Mouse (Mus musculus) lung, embryonic 14.5 days (tissue): ENCODE results near the gene Ank3. TPM values are rescaled to one million over a fixed set of nuclear protein-coding genes. Genes with fewer than 3 reads are reported as not detected.

Experiments
- ATAC-seq: fragments of 200-750 bp; cut with Nextera tagmentation; 2 replicates; pipeline ENCODE4 v1.8.0; 2017; ENCODE audit warnings: mild to moderate bottlenecking, moderate TSS enrichment, moderate library complexity; ENCODE audit not compliant: insufficient read depth
- DNase-seq: peaks from one replicate; pipeline ENCODE4 v3.0.0-alpha.2; 2015
- H3K27ac ChIP-seq: fragments of 300-500 bp; sonication (generic); 2 replicates; pipeline ENCODE4 v1.5.1; 2014; ENCODE audit warnings: low read depth, mild to moderate bottlenecking, moderate library complexity
- H3K27me3 ChIP-seq: fragments of 300-500 bp; sonication (generic); 2 replicates; pipeline ENCODE4 v1.6.1; 2014; ENCODE audit warnings: low read length, control low read depth; ENCODE audit not compliant: insufficient read depth
- H3K36me3 ChIP-seq: fragments of 300-500 bp; sonication (generic); 2 replicates; pipeline ENCODE4 v1.6.1; 2014; ENCODE audit warnings: control low read depth; ENCODE audit not compliant: insufficient read depth
- H3K4me1 ChIP-seq: fragments of 300-500 bp; sonication (generic); 2 replicates; pipeline ENCODE4 v1.6.1; 2014; ENCODE audit warnings: antibody characterized with exemption, control low read depth; ENCODE audit not compliant: insufficient read depth
- H3K4me2 ChIP-seq: fragments of 300-500 bp; sonication (generic); 2 replicates; pipeline ENCODE4 v1.6.1; 2014; ENCODE audit warnings: mild to moderate bottlenecking
- H3K4me3 ChIP-seq: fragments of 300-500 bp; sonication (generic); 2 replicates; pipeline ENCODE4 v1.5.1; 2014; ENCODE audit warnings: low read depth, low read length
- H3K9ac ChIP-seq: fragments of 300-500 bp; sonication (generic); 2 replicates; pipeline ENCODE4 v1.6.1; 2014
- H3K9me3 ChIP-seq: fragments of 300-500 bp; sonication (generic); 2 replicates; pipeline ENCODE4 v1.6.1; 2016; ENCODE audit warnings: low read depth, low read length, control low read depth
- CTCF ChIP-seq: IDR thresholded peaks from 2 replicates; pipeline ENCODE4 v1.5.1; 2016; ENCODE audit warnings: antibody characterized with exemption, low read depth
- WGBS: fragments of 180-500 bp; shearing (Covaris S2); extraction: QIAGEN DNeasy Blood & Tissue Kit; methylation state at CpG from one replicate; pipeline ENCODE4 v1.1.7; 2014; 5-methylcytosine and 5-hydroxymethylcytosine counted together
- polyA plus RNA-seq: library from polyadenylated mRNA; unstranded; fragments of >200 nt; fragmentation: Nextera tagmentation; extraction: Ambion mirVana; gene quantifications from 2 replicates; pipeline ENCODE4 v1.2.1, GENCODE M21; 2014

The Ank3 gene
- polyA plus RNA-seq, 1 experiment from 2014 or later, result 16.2 TPM

DNA sequence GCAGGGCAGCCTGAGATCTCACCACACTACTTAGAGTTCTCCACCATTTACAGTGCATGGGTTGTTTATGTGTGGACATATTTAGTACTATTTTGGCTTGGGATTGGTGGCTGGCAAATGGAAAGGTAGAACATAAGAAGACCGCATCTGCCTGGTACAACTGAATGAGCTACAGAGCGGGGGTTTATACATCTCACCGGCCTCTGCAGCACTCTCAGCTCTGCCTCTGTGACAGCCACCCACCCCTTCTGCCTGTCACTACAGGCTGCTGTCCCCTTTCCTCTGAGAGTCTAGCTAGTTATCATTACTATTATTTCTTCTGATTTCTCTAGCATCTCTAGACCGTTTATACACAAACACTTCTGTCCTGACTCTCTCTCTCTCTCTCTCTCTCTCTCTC, 325.6 kb downstream of the Ank3 start:
- Histone ChIP-seq H3K36me3 (no peaks in the 10 kb centered on the region), H3K27ac (no peak overlapping the region), H3K9ac (no peak overlapping the region), H3K9me3 (no peaks in the 10 kb centered on the region), H3K27me3 (no peaks in the 10 kb centered on the region), H3K4me3 (no peak overlapping the region), H3K4me2 (no peak overlapping the region), H3K4me1 (peaks cover 9% of the 10 kb centered on the region; the same call in 1 of the 2 replicates)
- DNase-seq, result no peak
- WGBS, result 76% methylated on average over 4 of the region's 4 CpGs
- no peak for TF ChIP-seq CTCF
- ATAC-seq, result no peak

DNA sequence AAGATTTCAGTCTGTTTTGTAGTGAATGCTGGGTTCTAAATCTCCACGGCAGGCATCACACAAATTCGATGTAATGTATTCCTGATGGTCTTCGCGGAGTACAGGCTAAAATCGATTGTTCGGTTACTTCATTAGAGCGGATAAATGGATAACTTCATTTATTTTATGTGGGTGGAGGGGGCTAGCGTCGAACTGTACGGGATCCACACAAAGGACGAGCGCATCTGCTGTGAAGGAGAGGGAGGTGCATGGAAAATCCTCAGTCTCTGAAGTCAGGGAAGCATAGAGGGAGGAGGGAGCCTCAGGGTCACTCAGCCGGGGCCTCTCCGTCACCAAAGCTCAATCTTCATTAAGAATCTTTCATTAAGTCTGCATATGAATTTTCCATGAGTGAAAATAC, 326.5 kb downstream of the Ank3 start:
- Histone ChIP-seq H3K27ac (no peak overlapping the region), H3K36me3 (no peaks in the 10 kb centered on the region), H3K9ac (no peak overlapping the region), H3K4me1 (peaks cover 2% of the 10 kb centered on the region; the same call in 1 of the 2 replicates), H3K4me2 (no peak overlapping the region), H3K9me3 (no peaks in the 10 kb centered on the region), H3K27me3 (no peaks in the 10 kb centered on the region), H3K4me3 (no peak overlapping the region)
- WGBS, result 88% methylated on average over 14 of the region's 14 CpGs
- TF ChIP-seq CTCF, result no peak
- ATAC-seq (no peak), DNase-seq (no peak)

DNA sequence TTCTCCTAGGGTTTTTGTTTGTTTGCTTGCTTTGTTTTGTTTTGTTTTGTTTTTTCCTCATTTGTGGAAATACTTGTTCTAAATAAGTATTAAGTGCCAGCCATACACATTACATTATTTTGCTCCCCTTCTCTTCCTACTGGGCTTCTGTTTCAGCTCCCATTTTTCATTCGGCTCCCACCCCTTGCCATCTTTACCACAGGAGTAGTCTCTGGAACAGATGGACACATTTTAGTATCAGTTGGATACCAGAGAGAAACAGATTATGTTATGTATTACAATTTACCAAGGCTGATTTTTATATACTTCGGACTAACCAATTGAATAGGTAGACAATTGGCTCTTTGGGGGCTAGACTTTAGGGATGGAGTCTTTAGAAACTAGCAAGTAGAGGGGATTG, 327.7 kb downstream of the Ank3 start:
- H3K27ac ChIP-seq, result no peak overlapping the region

DNA sequence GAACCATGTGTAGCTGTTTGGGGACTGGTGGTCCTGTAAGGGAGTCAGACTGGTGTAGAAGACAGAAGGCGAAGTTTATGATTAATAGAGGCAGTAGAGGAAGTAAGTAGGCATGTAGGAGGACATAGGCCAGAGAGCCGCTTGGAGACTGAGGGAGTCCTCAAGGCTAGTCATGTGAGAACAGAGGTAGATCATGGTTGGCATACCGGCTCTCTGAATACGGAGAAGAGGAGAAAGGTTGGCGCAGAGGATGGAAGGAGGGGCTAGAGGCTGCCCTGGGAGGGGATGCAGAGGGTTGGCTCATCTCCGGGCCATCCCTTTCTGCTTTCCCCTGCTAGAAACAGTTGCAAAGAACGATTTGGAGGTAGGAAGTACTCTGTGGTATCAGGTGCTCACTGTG, 328.2 kb downstream of the Ank3 start:
- H3K4me2 ChIP-seq, result no peak overlapping the region
- no peaks in the 10 kb centered on the region for H3K4me1 ChIP-seq
- no peak overlapping the region for H3K4me3 ChIP-seq
- no peak overlapping the region for H3K27ac ChIP-seq
- H3K27me3 ChIP-seq, result no peaks in the 10 kb centered on the region
- no peaks in the 10 kb centered on the region for H3K9me3 ChIP-seq
- no peak for ATAC-seq
- no peak for DNase-seq
- H3K9ac ChIP-seq, result no peak overlapping the region
- 83% methylated on average over 7 of the region's 7 CpGs for WGBS
- no peaks in the 10 kb centered on the region for H3K36me3 ChIP-seq
- no peak for TF ChIP-seq CTCF

More for the DNA sequence above, 327.7 kb downstream of the Ank3 start:
- H3K4me3 ChIP-seq, result no peak overlapping the region
- H3K9me3 ChIP-seq, result no peaks in the 10 kb centered on the region
- no peaks in the 10 kb centered on the region for H3K4me1 ChIP-seq
- ATAC-seq, result no peak
- no peak for DNase-seq
- no peak overlapping the region for H3K4me2 ChIP-seq
- no peak overlapping the region for H3K9ac ChIP-seq
- 94% methylated on average over 2 of the region's 2 CpGs for WGBS
- no peaks in the 10 kb centered on the region for H3K27me3 ChIP-seq
- no peaks in the 10 kb centered on the region for H3K36me3 ChIP-seq
- TF ChIP-seq CTCF, result no peak

DNA sequence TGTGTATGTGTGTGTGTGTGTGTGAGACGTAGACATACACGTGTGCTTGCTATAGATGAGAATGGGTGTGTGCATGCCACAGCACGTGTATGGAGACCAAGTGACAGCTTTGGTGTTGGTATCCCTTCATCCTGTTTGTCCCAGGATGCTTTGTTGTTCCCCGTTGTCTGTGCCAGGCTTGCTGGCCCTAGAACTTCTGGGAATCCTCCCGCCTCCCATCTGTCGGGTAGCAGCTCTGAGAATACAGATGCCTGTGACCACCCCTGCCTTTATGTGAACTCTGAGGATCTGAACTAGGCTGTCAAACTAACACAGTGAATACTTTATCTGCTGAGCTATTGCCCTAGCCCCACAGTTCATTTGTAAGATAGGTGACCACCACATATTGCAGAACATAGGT, 330.3 kb downstream of the Ank3 start:
- H3K4me3 ChIP-seq, result no peak overlapping the region
- no peak for TF ChIP-seq CTCF
- H3K36me3 ChIP-seq, result no peaks in the 10 kb centered on the region
- H3K4me1 ChIP-seq, result no peaks in the 10 kb centered on the region
- 71% methylated on average over 6 of the region's 6 CpGs for WGBS
- DNase-seq (no peak), ATAC-seq (no peak)
- H3K27ac ChIP-seq, result no peak overlapping the region
- H3K4me2 ChIP-seq, result no peak overlapping the region
- no peak overlapping the region for H3K9ac ChIP-seq
- H3K27me3 ChIP-seq, result no peaks in the 10 kb centered on the region
- H3K9me3 ChIP-seq, result no peaks in the 10 kb centered on the region

DNA sequence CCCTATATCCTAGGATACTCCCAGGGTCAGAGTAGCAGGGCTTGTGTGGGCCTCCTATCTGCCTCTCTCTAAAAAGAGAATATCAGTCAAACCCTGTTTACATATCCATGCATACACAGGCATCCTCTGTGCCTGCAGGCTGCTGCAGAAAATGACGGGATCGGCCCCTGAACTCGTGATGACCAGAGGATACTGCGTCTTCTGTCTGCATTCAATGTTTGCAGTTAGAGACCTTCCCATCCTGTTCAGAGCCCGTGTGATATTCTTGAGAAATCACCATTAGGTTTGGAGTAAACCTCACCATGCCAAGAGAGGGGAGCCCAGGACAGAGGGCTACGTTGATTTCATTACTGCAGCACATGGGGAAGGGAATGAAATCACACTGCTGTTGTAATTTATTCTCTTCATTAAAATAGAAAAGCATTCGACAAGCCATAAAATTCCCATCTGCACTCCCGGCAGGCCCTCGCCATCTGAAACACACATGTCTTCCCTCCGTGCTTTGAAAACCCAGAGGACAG, 331.8 kb downstream of the Ank3 start:
- no peak for ATAC-seq
- no peaks in the 10 kb centered on the region for H3K36me3 ChIP-seq
- H3K9me3 ChIP-seq, result no peaks in the 10 kb centered on the region
- no peak for DNase-seq
- no peaks in the 10 kb centered on the region for H3K4me1 ChIP-seq
- no peaks in the 10 kb centered on the region for H3K27me3 ChIP-seq
- WGBS, result 48% methylated on average over 10 of the region's 10 CpGs
- no peak overlapping the region for H3K9ac ChIP-seq
- no peak overlapping the region for H3K4me2 ChIP-seq
- H3K27ac ChIP-seq, result no peak overlapping the region
- no peak overlapping the region for H3K4me3 ChIP-seq
- TF ChIP-seq CTCF, result no peak

DNA sequence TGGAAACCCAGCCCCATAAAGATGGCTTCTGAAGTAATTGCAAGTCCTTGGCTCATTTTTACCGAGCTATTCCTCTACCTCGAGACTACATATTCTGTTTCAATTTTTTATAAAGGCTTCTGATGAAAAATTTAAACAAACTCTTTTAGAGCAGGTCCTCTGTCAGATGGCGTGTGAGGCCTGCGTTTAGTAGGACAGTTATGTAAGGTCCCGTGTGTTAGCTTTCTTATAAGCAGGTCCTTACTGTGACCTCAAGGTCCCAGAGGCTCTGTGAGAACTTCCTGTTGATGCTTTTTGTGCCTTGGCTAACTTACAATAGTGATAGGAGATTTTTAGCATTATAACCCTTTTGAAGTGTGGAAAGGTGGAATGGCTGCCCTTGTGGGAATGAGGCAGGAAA, 332.8 kb downstream of the Ank3 start:
- Histone ChIP-seq H3K9ac (no peak overlapping the region), H3K4me1 (no peaks in the 10 kb centered on the region), H3K36me3 (no peaks in the 10 kb centered on the region), H3K27ac (no peak overlapping the region), H3K4me3 (no peak overlapping the region), H3K27me3 (no peaks in the 10 kb centered on the region), H3K9me3 (no peaks in the 10 kb centered on the region), H3K4me2 (no peak overlapping the region)
- DNase-seq, result no peak
- no peak for TF ChIP-seq CTCF
- ATAC-seq, result no peak
- 65% methylated on average over 5 of the region's 5 CpGs for WGBS

DNA sequence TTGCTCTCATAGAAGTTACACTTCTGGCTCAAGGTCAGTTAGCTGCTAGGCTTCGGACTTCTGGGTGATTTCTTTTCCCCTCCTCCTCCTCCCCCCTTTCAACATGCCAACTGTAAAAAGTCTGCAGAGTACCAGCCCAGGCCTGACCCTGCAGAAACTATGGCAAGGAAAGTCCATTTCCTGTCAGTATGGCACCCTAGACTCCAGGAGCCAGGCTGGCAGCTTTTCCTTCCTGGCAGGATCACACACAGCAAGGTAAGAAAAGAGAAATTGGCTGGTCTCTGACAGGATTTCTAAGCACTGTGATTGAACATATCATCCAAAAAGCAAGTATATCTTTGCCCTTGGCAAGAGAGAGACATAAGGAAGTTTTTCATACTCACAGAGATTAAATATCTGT, 333.3 kb downstream of the Ank3 start:
- H3K9ac ChIP-seq, result no peak overlapping the region
- H3K9me3 ChIP-seq, result no peaks in the 10 kb centered on the region
- no peak overlapping the region for H3K4me2 ChIP-seq
- H3K4me3 ChIP-seq, result no peak overlapping the region
- no peak for DNase-seq
- 63% methylated on average over 1 of the region's 1 CpGs for WGBS
- no peak for ATAC-seq
- no peak for TF ChIP-seq CTCF
- H3K36me3 ChIP-seq, result no peaks in the 10 kb centered on the region
- H3K4me1 ChIP-seq, result no peaks in the 10 kb centered on the region
- H3K27me3 ChIP-seq, result no peaks in the 10 kb centered on the region
- H3K27ac ChIP-seq, result no peak overlapping the region
